In the genomic region with DNA sequence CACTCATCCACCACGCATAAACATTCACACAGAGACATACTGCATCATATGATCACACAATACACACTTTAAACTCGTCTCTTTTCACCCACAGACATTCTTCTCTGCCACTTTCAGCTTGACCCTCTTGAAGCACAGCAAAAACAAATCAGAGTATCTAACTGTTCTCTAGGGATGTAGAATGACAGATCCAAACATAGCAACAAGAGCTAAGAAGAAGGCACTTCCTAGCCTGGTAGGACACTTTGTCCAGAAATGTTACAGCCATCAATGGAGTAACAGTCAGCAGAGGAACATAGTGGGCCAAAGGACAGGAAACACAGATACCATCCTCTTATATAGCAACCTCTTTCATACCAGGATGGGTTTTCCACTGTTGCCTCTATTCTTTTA, we compare ENCODE assay signal across 22 mouse cellular contexts. TPM values are rescaled to one million over a fixed set of nuclear protein-coding genes. Genes with fewer than 3 reads are reported as not detected.
DNase-seq lines count a peak whose midpoint lies in the region; ATAC-seq and TF ChIP-seq lines count a peak whose summit lies in the region.
"Had no signal": no experiment of that assay in that cellular context is flagged by ENCODE, and none has a peak within 500 bp of the region (broad histone marks: within the 10 kb centered on the region; RNA-seq: fewer than 3 reads in every experiment).

No protein-coding gene starts in this region.

- no peak overlapping the region for H3K27ac ChIP-seq in heart, embryonic 12.5 days (ENCODE audit: poor library complexity, severe bottlenecking)
- H3K27ac ChIP-seq in liver, postnatal 0 days (ENCODE audit: low read depth): peak overlapping the region; percentile 63; the same call in 1 of the 2 replicates
- H3K27ac ChIP-seq in liver, embryonic 11.5 days (ENCODE audit: low read depth, low read length): no peak overlapping the region
- H3K27ac ChIP-seq: forebrain, embryonic 15.5 days; heart, embryonic 10.5 days; heart, embryonic 15.5 days; hindbrain, embryonic 12.5 days; hindbrain, embryonic 15.5 days had no signal

- ATAC-seq in heart, embryonic 12.5 days (ENCODE audit: insufficient number of reproducible peaks, low FRiP score): no peak
- no peak for ATAC-seq in liver, postnatal 0 days
- no peak for ATAC-seq in liver, embryonic 11.5 days (replicated peaks; ENCODE audit: low FRiP score)
- ATAC-seq: forebrain, embryonic 15.5 days; intestine, postnatal 0 days had no signal

- H3K36me3 ChIP-seq in heart, embryonic 12.5 days: no peaks in the 10 kb centered on the region
- H3K36me3 ChIP-seq in liver, postnatal 0 days (replicated peaks; ENCODE audit: insufficient read depth, low read length): no peaks in the 10 kb centered on the region
- no peaks in the 10 kb centered on the region for H3K36me3 ChIP-seq in liver, embryonic 11.5 days (ENCODE audit: control insufficient read depth, insufficient read depth, low read length)
- no peaks in the 10 kb centered on the region for H3K36me3 ChIP-seq in myocyte (ENCODE audit: control insufficient read depth, insufficient read depth)
- H3K36me3 ChIP-seq: forebrain, embryonic 15.5 days; G1E; heart, embryonic 10.5 days; heart, embryonic 15.5 days; hindbrain, embryonic 12.5 days; hindbrain, embryonic 15.5 days had no signal

- H3K4me3 ChIP-seq in heart, embryonic 12.5 days: no peak overlapping the region
- H3K4me3 ChIP-seq in liver, postnatal 0 days (ENCODE audit: low read depth, low read length): no peak overlapping the region
- no peak overlapping the region for H3K4me3 ChIP-seq in liver, embryonic 11.5 days (ENCODE audit: low read depth, low read length)
- H3K4me3 ChIP-seq in myocyte: no peak overlapping the region
- H3K4me3 ChIP-seq: forebrain, embryonic 15.5 days; heart, embryonic 10.5 days; heart, embryonic 15.5 days; hindbrain, embryonic 12.5 days; hindbrain, embryonic 15.5 days had no signal

- H3K27me3 ChIP-seq in heart, embryonic 12.5 days (replicated peaks): no peaks in the 10 kb centered on the region
- H3K27me3 ChIP-seq in liver, postnatal 0 days (ENCODE audit: insufficient read depth, low read length): no peaks in the 10 kb centered on the region
- H3K27me3 ChIP-seq in liver, embryonic 11.5 days (replicated peaks; ENCODE audit: control insufficient read depth, insufficient read depth, low read length): no peaks in the 10 kb centered on the region
- H3K27me3 ChIP-seq in myocyte (ENCODE audit: control insufficient read depth, insufficient read depth, insufficient read length): no peaks in the 10 kb centered on the region
- H3K27me3 ChIP-seq: CH12.LX; forebrain, embryonic 15.5 days; heart, embryonic 15.5 days; hindbrain, embryonic 12.5 days; hindbrain, embryonic 15.5 days; Patski had no signal

- peak; percentile 88 for DNase-seq in heart, adult 11 months
- DNase-seq in liver, postnatal 0 days: no peak
- no peak for DNase-seq in liver, embryonic 11.5 days (ENCODE audit: low spot score)
- no peak for DNase-seq in retina, postnatal 1 day
- DNase-seq: B cell, adult 2 months; cerebellum, adult 11-12 months; cerebellum, adult 8-10 months; cerebellum, postnatal 10 days; gastrocnemius, postnatal 10 days; gastrocnemius, postnatal 36 days; kidney, adult 2 months had no signal

- no peak overlapping the region for H3K4me2 ChIP-seq in heart, embryonic 12.5 days
- H3K4me2 ChIP-seq in liver, postnatal 0 days (ENCODE audit: low read depth, low read length): no peak overlapping the region
- no peak overlapping the region for H3K4me2 ChIP-seq in liver, embryonic 11.5 days
- peak overlapping the region; percentile 47 for H3K4me2 ChIP-seq in myocyte (ENCODE audit: low read depth)
- H3K4me2 ChIP-seq: forebrain, embryonic 15.5 days; heart, embryonic 15.5 days; hindbrain, embryonic 12.5 days; hindbrain, embryonic 15.5 days had no signal

- H3K9ac ChIP-seq in heart, embryonic 12.5 days: no peak overlapping the region
- H3K9ac ChIP-seq in liver, postnatal 0 days (replicated peaks): no peak overlapping the region
- H3K9ac ChIP-seq in liver, embryonic 11.5 days (ENCODE audit: low read depth, low read length): no peak overlapping the region
- H3K9ac ChIP-seq: forebrain, embryonic 15.5 days; heart, embryonic 15.5 days; hindbrain, embryonic 12.5 days; hindbrain, embryonic 15.5 days had no signal

- H3K9me3 ChIP-seq in heart, embryonic 12.5 days (replicated peaks): no peaks in the 10 kb centered on the region
- H3K9me3 ChIP-seq in liver, postnatal 0 days (ENCODE audit: low read length): no peaks in the 10 kb centered on the region
- H3K9me3 ChIP-seq in liver, embryonic 11.5 days (ENCODE audit: control insufficient read depth, low read length): no peaks in the 10 kb centered on the region
- H3K9me3 ChIP-seq: forebrain, embryonic 15.5 days; heart, embryonic 10.5 days; heart, embryonic 15.5 days; hindbrain, embryonic 12.5 days; hindbrain, embryonic 15.5 days had no signal

- TF ChIP-seq CTCF in liver, postnatal 0 days (IDR thresholded peaks at IDR 0.05; ENCODE audit: low read depth): no peak

- no peak for TF ChIP-seq EP300 in liver, postnatal 0 days (IDR thresholded peaks at IDR 0.05; ENCODE audit: low read depth)

- TF ChIP-seq POLR2A in myocyte (IDR thresholded peaks at IDR 0.05; ENCODE audit: insufficient read length, low read depth): no peak

- WGBS in heart, embryonic 12.5 days: 66% methylated on average over 2 of the region's 2 CpGs
- WGBS in liver, postnatal 0 days (ENCODE audit: insufficient replicate concordance): 75% methylated on average over 2 of the region's 2 CpGs
- 77% methylated on average over 2 of the region's 2 CpGs for WGBS in liver, embryonic 11.5 days

- 0 out of 2 replicates have a peak, but pooled peaks cover 6% of the 10 kb centered on the region for H3K4me1 ChIP-seq in heart, embryonic 12.5 days (replicated peaks)
- peaks cover 12% of the 10 kb centered on the region; the same call in 1 of the 2 replicates for H3K4me1 ChIP-seq in liver, postnatal 0 days (ENCODE audit: insufficient read depth)
- no peaks in the 10 kb centered on the region for H3K4me1 ChIP-seq in liver, embryonic 11.5 days (replicated peaks; ENCODE audit: control insufficient read depth, insufficient read depth, low read length)
- H3K4me1 ChIP-seq: forebrain, embryonic 15.5 days; hindbrain, embryonic 12.5 days; hindbrain, embryonic 15.5 days had no signal

- H3ac ChIP-seq in myocyte (ENCODE audit: control insufficient read depth, insufficient read length): no peak overlapping the region

- H3K79me2 ChIP-seq in myocyte (ENCODE audit: control insufficient read depth, insufficient read depth): peaks cover 15% of the 10 kb centered on the region

TF ChIP-seq in myocyte, 11 proteins besides CTCF, POLR2A, EP300 and RAD21:
- no peak for TF ChIP-seq REST (IDR thresholded peaks at IDR 0.05; ENCODE audit: insufficient read depth, insufficient read length)
- no peak for TF ChIP-seq MAX (IDR thresholded peaks at IDR 0.05; ENCODE audit: low read depth)
- no peak for TF ChIP-seq CEBPB (IDR thresholded peaks at IDR 0.05; ENCODE audit: insufficient read depth, poor library complexity, severe bottlenecking)
- TF ChIP-seq POLR2AphosphoS2 (IDR thresholded peaks at IDR 0.05; ENCODE audit: insufficient read length, low read depth): no peak
- TF ChIP-seq MYOD1 (IDR thresholded peaks at IDR 0.05; ENCODE audit: control insufficient read depth in 1 of 3, insufficient read length in 2 of 3, low read depth in 2 of 3): no peak

RNA-seq across cellular contexts. Expression of gene Cobll1, which starts 11.3 kb away (rescaled TPM):
- 12.8 and 14.5 TPM in 2 replicates for polyA plus RNA-seq in heart, embryonic 12.5 days (2016; fragmentation: Nextera tagmentation; extraction: Ambion mirVana)
- polyA plus RNA-seq in liver, postnatal 0 days (2015; fragmentation: Nextera tagmentation; extraction: Ambion mirVana): 6.7 and 7.0 TPM in 2 replicates
- polyA plus RNA-seq in liver, embryonic 11.5 days (2014; fragmentation: Nextera tagmentation; extraction: Ambion mirVana): 5.8 and 6.4 TPM in 2 replicates
- polyA plus RNA-seq in myocyte (2012; fragmentation: generic; extraction: Trizol): 2.4 TPM
- polyA plus RNA-seq: G1E had no signal
